Mouse (Mus musculus): Measurements from ENCODE around the gene Rhox4g. TPM values are rescaled to one million over a fixed set of nuclear protein-coding genes. Genes with fewer than 3 reads are reported as not detected.
"Not testable (repeated sequence)": the region's sequence is repeated elsewhere in the genome, so short reads cannot be mapped to it uniquely, and the experiment has no call there.

Gene Rhox4g
- not detected in 2 replicates for polyA plus RNA-seq (2014; fragmentation: Nextera tagmentation; extraction: Ambion mirVana)

GRCm38 (mm10) chrX:37651227-37651626, at the start of gene Rhox4g:
TSS of gene Rhox4g (minus strand) at chrX:37651327.
- not testable (repeated sequence) for H3K4me1 ChIP-seq (ENCODE audit: control insufficient read depth, insufficient read depth, low read length); H3K27ac ChIP-seq (ENCODE audit: low read depth, low read length); H3K9me3 ChIP-seq (ENCODE audit: control insufficient read depth, low read length); H3K36me3 ChIP-seq (ENCODE audit: control insufficient read depth, insufficient read depth, low read length); H3K27me3 ChIP-seq (ENCODE audit: control insufficient read depth, insufficient read depth, low read length); ATAC-seq (ENCODE audit: low read depth); H3K9ac ChIP-seq (replicated peaks; ENCODE audit: low read depth, low read length); H3K4me2 ChIP-seq (ENCODE audit: low read depth, low read length); H3K4me3 ChIP-seq (ENCODE audit: low read depth, low read length)
- 95% methylated on average over 16 of the region's 20 CpGs for WGBS

GRCm38 (mm10) chrX:37692261-37692660, 41.1 kb upstream of the Rhox4g start:
- Histone ChIP-seq H3K9me3 (ENCODE audit: control insufficient read depth, low read length) (no peaks in the 10 kb centered on the region), H3K9ac (replicated peaks; ENCODE audit: low read depth, low read length) (no peak overlapping the region), H3K27ac (ENCODE audit: low read depth, low read length) (no peak overlapping the region), H3K36me3 (ENCODE audit: control insufficient read depth, insufficient read depth, low read length) (no peaks in the 10 kb centered on the region), H3K4me1 (ENCODE audit: control insufficient read depth, insufficient read depth, low read length) (no peaks in the 10 kb centered on the region), H3K4me2 (ENCODE audit: low read depth, low read length) (no peak overlapping the region), H3K27me3 (ENCODE audit: control insufficient read depth, insufficient read depth, low read length) (no peaks in the 10 kb centered on the region), H3K4me3 (ENCODE audit: low read depth, low read length) (no peak overlapping the region)
- 82% methylated on average over 2 of the region's 2 CpGs for WGBS
- ATAC-seq (ENCODE audit: low read depth), result no peak

GRCm38 (mm10) chrX:37683031-37683715, 32.0 kb upstream of the Rhox4g start:
- ATAC-seq (ENCODE audit: low read depth), result no peak
- WGBS, result 88% methylated on average over 24 of the region's 24 CpGs
- Histone ChIP-seq H3K36me3 (ENCODE audit: control insufficient read depth, insufficient read depth, low read length) (no peaks in the 10 kb centered on the region), H3K4me3 (ENCODE audit: low read depth, low read length) (no peak overlapping the region), H3K27ac (ENCODE audit: low read depth, low read length) (no peak overlapping the region), H3K27me3 (ENCODE audit: control insufficient read depth, insufficient read depth, low read length) (no peaks in the 10 kb centered on the region), H3K9ac (replicated peaks; ENCODE audit: low read depth, low read length) (no peak overlapping the region), H3K4me2 (ENCODE audit: low read depth, low read length) (no peak overlapping the region), H3K4me1 (ENCODE audit: control insufficient read depth, insufficient read depth, low read length) (no peaks in the 10 kb centered on the region), H3K9me3 (ENCODE audit: control insufficient read depth, low read length) (no peaks in the 10 kb centered on the region)

- not testable (repeated sequence) for H3K4me1 ChIP-seq (ENCODE audit: control insufficient read depth, insufficient read depth, low read length); H3K9me3 ChIP-seq (ENCODE audit: control insufficient read depth, low read length); H3K27ac ChIP-seq (ENCODE audit: low read depth, low read length); ATAC-seq (ENCODE audit: low read depth); H3K4me3 ChIP-seq (ENCODE audit: low read depth, low read length); H3K4me2 ChIP-seq (ENCODE audit: low read depth, low read length); H3K9ac ChIP-seq (replicated peaks; ENCODE audit: low read depth, low read length); H3K27me3 ChIP-seq (ENCODE audit: control insufficient read depth, insufficient read depth, low read length); H3K36me3 ChIP-seq (ENCODE audit: control insufficient read depth, insufficient read depth, low read length)
- 94% methylated on average over 8 of the region's 8 CpGs for WGBS
Measured at GRCm38 (mm10) chrX:37673177-37673576, 22.1 kb upstream of the Rhox4g start, which contains the start of gene Rhox2h. TSS of gene Rhox2h (minus strand) at chrX:37673277.

- WGBS, result 100% methylated on average over 1 of the region's 3 CpGs
- H3K27ac ChIP-seq (ENCODE audit: low read depth, low read length); H3K4me1 ChIP-seq (ENCODE audit: control insufficient read depth, insufficient read depth, low read length); H3K4me2 ChIP-seq (ENCODE audit: low read depth, low read length); ATAC-seq (ENCODE audit: low read depth); H3K36me3 ChIP-seq (ENCODE audit: control insufficient read depth, insufficient read depth, low read length); H3K27me3 ChIP-seq (ENCODE audit: control insufficient read depth, insufficient read depth, low read length); H3K4me3 ChIP-seq (ENCODE audit: low read depth, low read length); H3K9me3 ChIP-seq (ENCODE audit: control insufficient read depth, low read length); H3K9ac ChIP-seq (replicated peaks; ENCODE audit: low read depth, low read length): not testable (repeated sequence)
Measured at GRCm38 (mm10) chrX:37668664-37669063, 17.5 kb upstream of the Rhox4g start, which contains the start of gene Rhox3h. TSS of gene Rhox3h (minus strand) at chrX:37668764.

- H3K4me1 ChIP-seq (ENCODE audit: control insufficient read depth, insufficient read depth, low read length); H3K4me3 ChIP-seq (ENCODE audit: low read depth, low read length); H3K27me3 ChIP-seq (ENCODE audit: control insufficient read depth, insufficient read depth, low read length); H3K27ac ChIP-seq (ENCODE audit: low read depth, low read length); H3K36me3 ChIP-seq (ENCODE audit: control insufficient read depth, insufficient read depth, low read length); ATAC-seq (ENCODE audit: low read depth); H3K4me2 ChIP-seq (ENCODE audit: low read depth, low read length); H3K9ac ChIP-seq (replicated peaks; ENCODE audit: low read depth, low read length); H3K9me3 ChIP-seq (ENCODE audit: control insufficient read depth, low read length): not testable (repeated sequence)
- WGBS, result 91% methylated on average over 6 of the region's 6 CpGs
Measured at GRCm38 (mm10) chrX:37643370-37643769, 7.8 kb downstream of the Rhox4g start, which contains the start of gene Rhox2g. TSS of gene Rhox2g (minus strand) at chrX:37643470.

- H3K9me3 ChIP-seq (ENCODE audit: control insufficient read depth, low read length), result not testable (repeated sequence)
Measured at GRCm38 (mm10) chrX:37628512-37628911, 22.6 kb downstream of the Rhox4g start, which contains the start of gene Rhox3g. TSS of gene Rhox3g (minus strand) at chrX:37628612.

GRCm38 (mm10) chrX:37607604-37608003, 43.5 kb downstream of the Rhox4g start, which contains the start of gene Rhox4f:
TSS of gene Rhox4f (minus strand) at chrX:37607704.
- not testable (repeated sequence) for H3K27me3 ChIP-seq (ENCODE audit: control insufficient read depth, insufficient read depth, low read length); H3K9me3 ChIP-seq (ENCODE audit: control insufficient read depth, low read length); H3K9ac ChIP-seq (replicated peaks; ENCODE audit: low read depth, low read length); H3K27ac ChIP-seq (ENCODE audit: low read depth, low read length); H3K4me3 ChIP-seq (ENCODE audit: low read depth, low read length); ATAC-seq (ENCODE audit: low read depth); H3K4me1 ChIP-seq (ENCODE audit: control insufficient read depth, insufficient read depth, low read length); H3K36me3 ChIP-seq (ENCODE audit: control insufficient read depth, insufficient read depth, low read length); H3K4me2 ChIP-seq (ENCODE audit: low read depth, low read length)
- WGBS, result 96% methylated on average over 16 of the region's 19 CpGs

More at GRCm38 (mm10) chrX:37628512-37628911, 22.6 kb downstream of the Rhox4g start, which contains the start of gene Rhox3g:
- not testable (repeated sequence) for H3K27me3 ChIP-seq (ENCODE audit: control insufficient read depth, insufficient read depth, low read length); H3K4me3 ChIP-seq (ENCODE audit: low read depth, low read length); ATAC-seq (ENCODE audit: low read depth); H3K9ac ChIP-seq (replicated peaks; ENCODE audit: low read depth, low read length); H3K27ac ChIP-seq (ENCODE audit: low read depth, low read length); H3K4me1 ChIP-seq (ENCODE audit: control insufficient read depth, insufficient read depth, low read length); H3K36me3 ChIP-seq (ENCODE audit: control insufficient read depth, insufficient read depth, low read length); H3K4me2 ChIP-seq (ENCODE audit: low read depth, low read length)
- WGBS, result 90% methylated on average over 2 of the region's 2 CpGs
